Mouse (Mus musculus) layer of hippocampus, postnatal 25 days (tissue): ENCODE measurements around the gene Zgpat. TPM values are rescaled to one million over a fixed set of nuclear protein-coding genes. Genes with fewer than 3 reads are reported as not detected.

Experiments
- total RNA-seq, 2 experiments: library from RNA; stranded (reverse); gene quantifications; 2 replicates each; pipeline ENCODE4 v1.2.3; 2021

Zgpat gene
- total RNA-seq, 2 experiments from 2014 or later: 64.9 to 73.6 TPM

Other genes with a start within 250 kb of the Zgpat start
- 100 to 1,000 TPM; 277 to 291 TPM for gene Kcnq2, start 229.6 kb upstream of the Zgpat start, total RNA-seq
- 1,000 to 10,000 TPM; 1,080 to 1,201 TPM for gene Eef1a2, start 207.9 kb upstream of the Zgpat start, total RNA-seq
- 100 to 1,000 TPM; 110 to 113 TPM for gene Ppdpf, start 177.7 kb upstream of the Zgpat start, total RNA-seq
- gene Ptk6, start 162.1 kb upstream of the Zgpat start, total RNA-seq: not detected
- under 1 TPM; 0.22 to 0.42 TPM for gene Srms, start 151.7 kb upstream of the Zgpat start, total RNA-seq
- not detected for gene Fndc11, start 144.9 kb upstream of the Zgpat start, total RNA-seq
- gene Helz2, start 122.9 kb upstream of the Zgpat start, total RNA-seq: 1 to 10 TPM; 1.8 to 2.1 TPM
- gene Gmeb2, start 76.9 kb upstream of the Zgpat start, total RNA-seq: 10 to 100 TPM; 16.7 to 21.1 TPM
- 100 to 1,000 TPM; 567 to 677 TPM for gene Stmn3, start 50.4 kb upstream of the Zgpat start, total RNA-seq
- 10 to 100 TPM; 27.3 to 34.9 TPM for gene Rtel1, start 45.2 kb upstream of the Zgpat start, total RNA-seq
- 10 to 100 TPM; 41.0 to 47.0 TPM for gene Arfrp1, start 476 bp downstream of the Zgpat start, total RNA-seq
- gene Lime1, start 15.2 kb downstream of the Zgpat start, total RNA-seq: 10 to 100 TPM; 36.1 to 42.0 TPM
- 1 to 10 TPM; 6.7 to 7.3 TPM for gene Zbtb46, start 94.5 kb downstream of the Zgpat start, total RNA-seq
- not detected for gene Abhd16b, start 128.3 kb downstream of the Zgpat start, total RNA-seq
- 10 to 100 TPM; 75.4 to 79.1 TPM for gene Tpd52l2, start 132.2 kb downstream of the Zgpat start, total RNA-seq
- 100 to 1,000 TPM; 272 to 281 TPM for gene Dnajc5, start 155.6 kb downstream of the Zgpat start, total RNA-seq
- 10 to 100 TPM; 53.3 to 73.1 TPM for gene Uckl1, start 220.0 kb downstream of the Zgpat start, total RNA-seq
- 10 to 100 TPM; 57.9 to 58.8 TPM for gene Prpf6, start 226.9 kb downstream of the Zgpat start, total RNA-seq
- gene Zfp512b, start 227.9 kb downstream of the Zgpat start, total RNA-seq: 100 to 1,000 TPM in 1 of 2 experiments, 10 to 100 TPM in 1; 82.8 to 114 TPM
- 10 to 100 TPM; 11.7 to 14.2 TPM for gene Samd10, start 234.3 kb downstream of the Zgpat start, total RNA-seq